Mouse (Mus musculus) stomach, adult 2 months (tissue): ENCODE results near the gene Olfr633. TPM values are rescaled to one million over a fixed set of nuclear protein-coding genes. Genes with fewer than 3 reads are reported as not detected.

ENCODE experiments used
- polyA plus RNA-seq: library from polyadenylated mRNA; depleted of rRNA; stranded (reverse); fragments of >200 nt; gene quantifications from 2 replicates; pipeline ENCODE4 v1.2.3, GENCODE M21; 2012; rRNA removed

Olfr633 gene
- polyA plus RNA-seq = not detected in 2 replicates

GRCm38 (mm10) chr7:103944137-103944536 lies at the start of gene Olfr633:
Gene Olfr633, plus strand, starts transcription at chr7:103944437.

GRCm38 (mm10) chr7:103903187-103903586 lies 41.0 kb upstream of the Olfr633 start, which contains the start of gene Olfr65:
Gene Olfr65, plus strand, starts transcription at chr7:103903487.

GRCm38 (mm10) chr7:103928525-103928924 lies 15.7 kb upstream of the Olfr633 start, which contains the start of gene Olfr631:
Gene Olfr631, plus strand, starts transcription at chr7:103928825.

GRCm38 (mm10) chr7:103934264-103934663 lies 10.0 kb upstream of the Olfr633 start, which contains the start of gene Olfr632:
Gene Olfr632, plus strand, starts transcription at chr7:103934347.

GRCm38 (mm10) chr7:103970852-103971251 lies 26.6 kb downstream of the Olfr633 start, which contains the start of gene Olfr635:
Gene Olfr635, plus strand, starts transcription at chr7:103971152.

GRCm38 (mm10) chr7:103998446-103998845 lies 54.2 kb downstream of the Olfr633 start, which contains the start of gene Olfr638:
Gene Olfr638, plus strand, starts transcription at chr7:103998746.

Other genes with a start within 250 kb of the Olfr633 start
- gene Olfr243, start 229.8 kb upstream of the Olfr633 start, polyA plus RNA-seq = not detected in 2 replicates
- not detected in 2 replicates for gene Olfr628, start 214.1 kb upstream of the Olfr633 start, polyA plus RNA-seq
- not detected in 2 replicates for gene Olfr629, start 199.5 kb upstream of the Olfr633 start, polyA plus RNA-seq
- gene Olfr630, start 187.1 kb upstream of the Olfr633 start, polyA plus RNA-seq = not detected in 2 replicates
- not detected in 2 replicates for gene Olfr69, start 172.8 kb upstream of the Olfr633 start, polyA plus RNA-seq
- gene Olfr68, start 164.7 kb upstream of the Olfr633 start, polyA plus RNA-seq = not detected in 2 replicates
- not detected in 2 replicates for gene Olfr67, start 152.6 kb upstream of the Olfr633 start, polyA plus RNA-seq
- gene Hbb-bt, start 130.4 kb upstream of the Olfr633 start, polyA plus RNA-seq = 4.5 and 10.0 TPM in 2 replicates
- 47.8 and 134 TPM in 2 replicates for gene Hbb-bs, start 116.3 kb upstream of the Olfr633 start, polyA plus RNA-seq
- not detected in 2 replicates for gene Hbb-bh2, start 103.9 kb upstream of the Olfr633 start, polyA plus RNA-seq
- gene Hbb-bh1, start 101.3 kb upstream of the Olfr633 start, polyA plus RNA-seq = not detected in 2 replicates
- not detected in 2 replicates for gene Hbb-y, start 91.2 kb upstream of the Olfr633 start, polyA plus RNA-seq
- gene Olfr66, start 58.2 kb upstream of the Olfr633 start, polyA plus RNA-seq = not detected in 2 replicates
- gene Olfr64, start 50.0 kb upstream of the Olfr633 start, polyA plus RNA-seq = not detected in 2 replicates
- gene Olfr65, start 41.0 kb upstream of the Olfr633 start, polyA plus RNA-seq = not detected in 2 replicates
- gene Olfr631, start 15.6 kb upstream of the Olfr633 start, polyA plus RNA-seq = not detected in 2 replicates
- not detected in 2 replicates for gene Olfr632, start 10.1 kb upstream of the Olfr633 start, polyA plus RNA-seq
- not detected in 2 replicates for gene Olfr635, start 26.7 kb downstream of the Olfr633 start, polyA plus RNA-seq
- not detected in 2 replicates for gene Olfr638, start 54.3 kb downstream of the Olfr633 start, polyA plus RNA-seq
- gene Olfr639, start 72.9 kb downstream of the Olfr633 start, polyA plus RNA-seq = not detected in 2 replicates
- gene Olfr640, start 81.1 kb downstream of the Olfr633 start, polyA plus RNA-seq = not detected in 2 replicates
- not detected in 2 replicates for gene Olfr641, start 91.0 kb downstream of the Olfr633 start, polyA plus RNA-seq
- not detected in 2 replicates for gene Olfr642, start 108.2 kb downstream of the Olfr633 start, polyA plus RNA-seq
- not detected in 2 replicates for gene 4930516K23Rik, start 117.0 kb downstream of the Olfr633 start, polyA plus RNA-seq
- not detected in 2 replicates for gene Olfr644, start 127.4 kb downstream of the Olfr633 start, polyA plus RNA-seq
- not detected in 2 replicates for gene Olfr645, start 141.0 kb downstream of the Olfr633 start, polyA plus RNA-seq
- not detected in 2 replicates for gene Olfr646, start 160.4 kb downstream of the Olfr633 start, polyA plus RNA-seq
- not detected in 2 replicates for gene Ubqln5, start 185.4 kb downstream of the Olfr633 start, polyA plus RNA-seq
- gene Olfr643, start 193.0 kb downstream of the Olfr633 start, polyA plus RNA-seq = not detected in 2 replicates
- not detected in 2 replicates for gene Ubqln3, start 198.8 kb downstream of the Olfr633 start, polyA plus RNA-seq
- not detected in 2 replicates for gene Ubqlnl, start 206.1 kb downstream of the Olfr633 start, polyA plus RNA-seq
- gene Olfm5, start 220.4 kb downstream of the Olfr633 start, polyA plus RNA-seq = not detected in 2 replicates
- 0.03 and 0.05 TPM in 2 replicates for gene Olfr648, start 239.0 kb downstream of the Olfr633 start, polyA plus RNA-seq